7 mouse cellular contexts compared by ENCODE assay signal in genomic region chr2:28193690-28194087, GRCm38 (mm10). TPM values are rescaled to one million over a fixed set of nuclear protein-coding genes. Genes with fewer than 3 reads are reported as not detected.
DNase-seq lines count a peak whose midpoint lies in the region; ATAC-seq lines count a peak whose summit lies in the region.

No protein-coding gene starts in this region.

- peaks cover 49% of the 10 kb centered on the region for H3K27me3 ChIP-seq in liver, embryonic 11.5 days (replicated peaks; ENCODE audit: control insufficient read depth, insufficient read depth, low read length)
- peaks cover 55% of the 10 kb centered on the region for H3K27me3 ChIP-seq in heart, embryonic 16.5 days (ENCODE audit: control insufficient read depth, insufficient read depth, low read length)

- 28% methylated on average over 12 of the region's 12 CpGs for WGBS in liver, embryonic 11.5 days
- WGBS in heart, embryonic 16.5 days: 25% methylated on average over 12 of the region's 12 CpGs

- no peak for ATAC-seq in liver, embryonic 11.5 days (replicated peaks; ENCODE audit: low FRiP score)
- no peak for ATAC-seq in heart, embryonic 16.5 days (replicated peaks; ENCODE audit: extremely low read depth, insufficient read depth, low FRiP score)

- DNase-seq in liver, embryonic 11.5 days (ENCODE audit: low spot score): no peak
- DNase-seq in liver: no peak
- DNase-seq in cerebellum, postnatal 36 days: peak; percentile 59 to 65
- peak; percentile 27 for DNase-seq in lung, postnatal 10 days
- DNase-seq in spleen, postnatal 10 days (ENCODE audit: low spot score in 2 of 2): no peak
- no peak for DNase-seq in adrenal gland, adult 8-10 months

- peak overlapping the region; percentile 71 for H3K4me2 ChIP-seq in liver, embryonic 11.5 days
- H3K4me2 ChIP-seq in heart, embryonic 16.5 days (ENCODE audit: low read depth, low read length): peak overlapping the region; percentile 81

- no peaks in the 10 kb centered on the region for H3K36me3 ChIP-seq in liver, embryonic 11.5 days (ENCODE audit: control insufficient read depth, insufficient read depth, low read length)
- H3K36me3 ChIP-seq in heart, embryonic 16.5 days (ENCODE audit: control insufficient read depth, insufficient read depth): no peaks in the 10 kb centered on the region

- H3K9ac ChIP-seq in liver, embryonic 11.5 days (ENCODE audit: low read depth, low read length): no peak overlapping the region
- H3K9ac ChIP-seq in heart, embryonic 16.5 days (ENCODE audit: low read length): no peak overlapping the region

- H3K9me3 ChIP-seq in liver, embryonic 11.5 days (ENCODE audit: control insufficient read depth, low read length): no peaks in the 10 kb centered on the region
- no peaks in the 10 kb centered on the region for H3K9me3 ChIP-seq in heart, embryonic 16.5 days (replicated peaks; ENCODE audit: control insufficient read depth, low read length)

- H3K4me1 ChIP-seq in liver, embryonic 11.5 days (replicated peaks; ENCODE audit: control insufficient read depth, insufficient read depth, low read length): no peaks in the 10 kb centered on the region
- peaks cover 5% of the 10 kb centered on the region for H3K4me1 ChIP-seq in heart, embryonic 16.5 days (ENCODE audit: control insufficient read depth, insufficient read depth, low read length)

- H3K27ac ChIP-seq in liver, embryonic 11.5 days (ENCODE audit: low read depth, low read length): no peak overlapping the region
- H3K27ac ChIP-seq in heart, embryonic 16.5 days (ENCODE audit: low read length): no peak overlapping the region

- H3K4me3 ChIP-seq in liver, embryonic 11.5 days (ENCODE audit: low read depth, low read length): peak overlapping the region; percentile 54; the same call in 1 of the 2 replicates
- H3K4me3 ChIP-seq in heart, embryonic 16.5 days (ENCODE audit: low read length): peak overlapping the region; percentile 60

RNA-seq across cellular contexts. Expression of gene Olfm1, which starts 0.9 kb away (rescaled TPM):
- polyA plus RNA-seq in liver, embryonic 11.5 days (2014; fragmentation: Nextera tagmentation; extraction: Ambion mirVana): 8.8 and 9.4 TPM in 2 replicates
- polyA plus RNA-seq in heart, embryonic 16.5 days (2015; fragmentation: Nextera tagmentation; extraction: Ambion mirVana): 5.1 and 6.9 TPM in 2 replicates
- 10 to 100 TPM; 42.9 to 56.6 (median 48.5) TPM for total RNA-seq in adrenal gland, adult 8-10 months (2022)

Comparison
In these comparisons a context has a peak if more than half of its experiments do, and no peak if none do; other contexts are left out.
1. DNase-seq: peak in cerebellum, postnatal 36 days (2 of 2) and lung, postnatal 10 days (single experiment); none in liver, embryonic 11.5 days (single experiment), liver (single experiment), spleen, postnatal 10 days (0 of 2) and adrenal gland, adult 8-10 months (single experiment).